Comparison of ENCODE assay signal across 15 mouse cellular contexts in genomic region chr8:71372427-71372826, GRCm38 (mm10). TPM values are rescaled to one million over a fixed set of nuclear protein-coding genes. Genes with fewer than 3 reads are reported as not detected.
DNase-seq lines count a peak whose midpoint lies in the region; ATAC-seq and TF ChIP-seq lines count a peak whose summit lies in the region.
"Had no signal": no experiment of that assay in that cellular context is flagged by ENCODE, and none has a peak within 500 bp of the region (broad histone marks: within the 10 kb centered on the region; RNA-seq: fewer than 3 reads in every experiment).

No protein-coding gene starts in this region.

- no peak for TF ChIP-seq EP300 in heart, adult 2 months (IDR thresholded peaks at IDR 0.05; ENCODE audit: insufficient read depth, low read depth, low read length)
- TF ChIP-seq EP300 in liver, postnatal 0 days (IDR thresholded peaks at IDR 0.05; ENCODE audit: low read depth), result no peak
- no peak for TF ChIP-seq EP300 in ES-Bruce4 (IDR thresholded peaks at IDR 0.05; ENCODE audit: insufficient read depth, low read depth, low read length)

- no peaks in the 10 kb centered on the region for H3K27me3 ChIP-seq in heart, embryonic 10.5 days (ENCODE audit: insufficient read depth, poor library complexity, severe bottlenecking)
- H3K27me3 ChIP-seq in heart, adult 2 months (ENCODE audit: control insufficient read depth, insufficient read depth, low read length), result no peaks in the 10 kb centered on the region
- H3K27me3 ChIP-seq in liver, adult 2 months (ENCODE audit: control insufficient read depth, insufficient read depth, low read length), result no peaks in the 10 kb centered on the region
- no peaks in the 10 kb centered on the region for H3K27me3 ChIP-seq in liver, postnatal 0 days (ENCODE audit: insufficient read depth, low read length)
- H3K27me3 ChIP-seq in ES-Bruce4 (ENCODE audit: control insufficient read depth, insufficient read depth, low read length, poor library complexity, severe bottlenecking), result no peaks in the 10 kb centered on the region
- no peaks in the 10 kb centered on the region for H3K27me3 ChIP-seq in forebrain, embryonic 14.5 days (replicated peaks; ENCODE audit: control insufficient read depth, insufficient read depth, low read length)
- H3K27me3 ChIP-seq: embryonic facial prominence, embryonic 15.5 days; limb, embryonic 13.5 days; Patski had no signal

- no peak for TF ChIP-seq CTCF in heart, adult 2 months (IDR thresholded peaks at IDR 0.05)
- no peak for TF ChIP-seq CTCF in liver, adult 2 months (IDR thresholded peaks at IDR 0.05; ENCODE audit: low read depth, low read length)
- TF ChIP-seq CTCF in liver, postnatal 0 days (IDR thresholded peaks at IDR 0.05; ENCODE audit: low read depth), result no peak
- no peak for TF ChIP-seq CTCF in ES-Bruce4 (IDR thresholded peaks at IDR 0.05; ENCODE audit: low read depth, low read length)
- TF ChIP-seq CTCF in bone marrow macrophage, adult 2 months (IDR thresholded peaks at IDR 0.05; ENCODE audit: low read depth, low read length), result no peak

- no peak for DNase-seq in heart, embryonic 10.5 days (ENCODE audit: low spot score)
- DNase-seq in heart, adult 2 months, result no peak
- no peak for DNase-seq in liver, adult 2 months (ENCODE audit: extremely low read depth, low read depth, low spot score)
- no peak for DNase-seq in liver, postnatal 0 days
- DNase-seq in left cerebral cortex, adult 11 months (ENCODE audit: low spot score), result no peak
- no peak for DNase-seq in forebrain, embryonic 14.5 days (ENCODE audit: low spot score)
- DNase-seq: gastrocnemius, postnatal 10 days; lung, postnatal 10 days had no signal

- no peak for ATAC-seq in liver, postnatal 0 days
- no peak for ATAC-seq in forebrain, embryonic 14.5 days
- ATAC-seq: Patski had no signal

- TF ChIP-seq POLR2A in heart, adult 2 months (IDR thresholded peaks at IDR 0.05; ENCODE audit: insufficient read depth, low read depth, low read length), result no peak
- TF ChIP-seq POLR2A in liver, adult 2 months (IDR thresholded peaks at IDR 0.05; ENCODE audit: extremely low read depth, insufficient read depth, low read length), result no peak
- no peak for TF ChIP-seq POLR2A in ES-Bruce4 (IDR thresholded peaks at IDR 0.05; ENCODE audit: insufficient read depth, low read length)
- TF ChIP-seq POLR2A in bone marrow macrophage, adult 2 months (IDR thresholded peaks at IDR 0.05; ENCODE audit: borderline replicate concordance, low read depth, low read length), result no peak

- H3K9ac ChIP-seq in heart, adult 2 months (ENCODE audit: low read depth, low read length), result no peak overlapping the region
- peak overlapping the region; percentile 18; the same call in 1 of the 2 replicates for H3K9ac ChIP-seq in liver, adult 2 months (ENCODE audit: low read depth, low read length)
- H3K9ac ChIP-seq in liver, postnatal 0 days (replicated peaks), result no peak overlapping the region
- peak overlapping the region; percentile 7; the same call in 1 of the 2 replicates for H3K9ac ChIP-seq in ES-Bruce4 (ENCODE audit: low read depth, poor library complexity, severe bottlenecking)
- no peak overlapping the region for H3K9ac ChIP-seq in forebrain, embryonic 14.5 days (ENCODE audit: low read length)
- H3K9ac ChIP-seq: embryonic facial prominence, embryonic 15.5 days; limb, embryonic 13.5 days; midbrain, embryonic 12.5 days had no signal

- no peak overlapping the region for H3K4me2 ChIP-seq in liver, postnatal 0 days (ENCODE audit: low read depth, low read length)
- no peak overlapping the region for H3K4me2 ChIP-seq in forebrain, embryonic 14.5 days (ENCODE audit: low read length)

- intact Hi-C loops in heart, adult 2 months (cut with DNase I), result no loop called here

- peak overlapping the region; percentile 18; the same call in 1 of the 2 replicates for H3K27ac ChIP-seq in heart, embryonic 10.5 days
- no peak overlapping the region for H3K27ac ChIP-seq in heart, adult 2 months
- no peak overlapping the region for H3K27ac ChIP-seq in liver, adult 2 months (replicated peaks; ENCODE audit: insufficient read depth, low read depth, low read length)
- H3K27ac ChIP-seq in liver, postnatal 0 days (ENCODE audit: low read depth), result no peak overlapping the region
- H3K27ac ChIP-seq in ES-Bruce4 (ENCODE audit: insufficient read depth, low read length), result no peak overlapping the region
- no peak overlapping the region for H3K27ac ChIP-seq in bone marrow macrophage, adult 2 months (ENCODE audit: insufficient read depth, low read depth, low read length)
- H3K27ac ChIP-seq in forebrain, embryonic 14.5 days (ENCODE audit: low read depth, low read length), result no peak overlapping the region

- WGBS in heart, embryonic 10.5 days, result 84% methylated on average over 12 of the region's 12 CpGs
- WGBS in heart, adult 2 months, result 87% methylated on average over 12 of the region's 12 CpGs
- 87% methylated on average over 12 of the region's 12 CpGs for WGBS in liver, adult 2 months
- 86% methylated on average over 12 of the region's 12 CpGs for WGBS in liver, postnatal 0 days (ENCODE audit: insufficient replicate concordance)
- WGBS in forebrain, embryonic 14.5 days, result 85% methylated on average over 12 of the region's 12 CpGs

- H3K4me1 ChIP-seq in heart, embryonic 10.5 days, result peaks cover 57% of the 10 kb centered on the region
- peaks cover 7% of the 10 kb centered on the region for H3K4me1 ChIP-seq in heart, adult 2 months (ENCODE audit: control insufficient read depth, insufficient read depth, low read length)
- H3K4me1 ChIP-seq in liver, adult 2 months (ENCODE audit: control insufficient read depth, insufficient read depth, low read length), result peaks cover 33% of the 10 kb centered on the region
- H3K4me1 ChIP-seq in liver, postnatal 0 days (ENCODE audit: insufficient read depth), result peaks cover 33% of the 10 kb centered on the region
- peaks cover 9% of the 10 kb centered on the region for H3K4me1 ChIP-seq in ES-Bruce4 (ENCODE audit: control insufficient read depth, insufficient read depth, low read length)
- H3K4me1 ChIP-seq in bone marrow macrophage, adult 2 months (ENCODE audit: control insufficient read depth, insufficient read depth, low read length), result peaks cover 29% of the 10 kb centered on the region
- peaks cover 24% of the 10 kb centered on the region for H3K4me1 ChIP-seq in forebrain, embryonic 14.5 days (ENCODE audit: control insufficient read depth, insufficient read depth, low read length)

- no peak overlapping the region for H3K4me3 ChIP-seq in heart, embryonic 10.5 days
- H3K4me3 ChIP-seq in heart, adult 2 months, result no peak overlapping the region
- H3K4me3 ChIP-seq in liver, adult 2 months (ENCODE audit: insufficient read depth, low read depth, low read length), result no peak overlapping the region
- H3K4me3 ChIP-seq in liver, postnatal 0 days (ENCODE audit: low read depth, low read length), result no peak overlapping the region
- H3K4me3 ChIP-seq in ES-Bruce4 (ENCODE audit: low read depth, low read length), result no peak overlapping the region
- H3K4me3 ChIP-seq in bone marrow macrophage, adult 2 months (ENCODE audit: insufficient read depth, low read length), result 0 out of 2 replicates have a peak overlapping the region, but pooled peaks have one; percentile 68
- no peak overlapping the region for H3K4me3 ChIP-seq in forebrain, embryonic 14.5 days (ENCODE audit: low read depth, low read length)

- H3K9me3 ChIP-seq in heart, embryonic 10.5 days, result no peaks in the 10 kb centered on the region
- no peaks in the 10 kb centered on the region for H3K9me3 ChIP-seq in liver, postnatal 0 days (ENCODE audit: low read length)
- no peaks in the 10 kb centered on the region for H3K9me3 ChIP-seq in ES-Bruce4 (replicated peaks; ENCODE audit: control insufficient read depth, insufficient read depth, low read length, poor library complexity, severe bottlenecking)
- no peaks in the 10 kb centered on the region for H3K9me3 ChIP-seq in forebrain, embryonic 14.5 days (replicated peaks; ENCODE audit: control insufficient read depth, low read length)
- H3K9me3 ChIP-seq: embryonic facial prominence, embryonic 15.5 days; limb, embryonic 13.5 days; midbrain, embryonic 12.5 days had no signal

- H3K36me3 ChIP-seq in heart, embryonic 10.5 days, result peaks cover 51% of the 10 kb centered on the region
- H3K36me3 ChIP-seq in heart, adult 2 months (ENCODE audit: control insufficient read depth, insufficient read depth, low read length), result no peaks in the 10 kb centered on the region
- peaks cover 11% of the 10 kb centered on the region for H3K36me3 ChIP-seq in liver, adult 2 months (ENCODE audit: control insufficient read depth, insufficient read depth, low read length)
- H3K36me3 ChIP-seq in liver, postnatal 0 days (replicated peaks; ENCODE audit: insufficient read depth, low read length), result peaks cover 38% of the 10 kb centered on the region
- peaks cover 10% of the 10 kb centered on the region for H3K36me3 ChIP-seq in ES-Bruce4 (ENCODE audit: control insufficient read depth, insufficient read depth, low read length, poor library complexity, severe bottlenecking)
- H3K36me3 ChIP-seq in forebrain, embryonic 14.5 days (ENCODE audit: control insufficient read depth, insufficient read depth, low read length), result peaks cover 18% of the 10 kb centered on the region; the same call in 1 of the 2 replicates

- H3K79me2 ChIP-seq in heart, adult 2 months (replicated peaks; ENCODE audit: control insufficient read depth, insufficient read depth, low read length), result no peaks in the 10 kb centered on the region
- peaks cover 12% of the 10 kb centered on the region for H3K79me2 ChIP-seq in liver, adult 2 months (ENCODE audit: control insufficient read depth, insufficient read depth, low read length)

RNA-seq across cellular contexts. Expression of gene Ocel1, which starts 1.3 kb away (rescaled TPM):
- polyA plus RNA-seq in heart, embryonic 10.5 days (2016; fragmentation: Nextera tagmentation; extraction: Ambion mirVana), result 3.9 and 4.2 TPM in 2 replicates
- 10 to 100 TPM; 12.4 to 15.2 TPM for total RNA-seq in heart, adult 2 months (2021)
- 8.0 and 9.1 TPM in 2 replicates for polyA plus RNA-seq in heart, adult 2 months (2012; rRNA removed)
- 8.0 and 8.1 TPM in 2 replicates for total RNA-seq in liver, adult 2 months (2014; rRNA removed)
- polyA plus RNA-seq in liver, adult 2 months (2012; rRNA removed), result 9.2 and 17.1 TPM in 2 replicates
- 5.3 and 5.9 TPM in 2 replicates for polyA plus RNA-seq in liver, postnatal 0 days (2015; fragmentation: Nextera tagmentation; extraction: Ambion mirVana)
- polyA plus RNA-seq in ES-Bruce4 (2011; ENCODE audit: insufficient read depth, insufficient read length, low read depth, missing spikeins), result 1.9 and 3.2 TPM in 2 replicates
- polyA plus RNA-seq in bone marrow macrophage, adult 2 months (2012; ENCODE audit: insufficient read depth, insufficient read length, missing spikeins), result 18.5 and 23.5 TPM in 2 replicates
- 3.0 and 3.8 TPM in 2 replicates for polyA plus RNA-seq in forebrain, embryonic 14.5 days (2014; fragmentation: Nextera tagmentation; extraction: Ambion mirVana)

RNA-seq across cellular contexts. Expression of gene Use1, which starts 5.8 kb away (rescaled TPM):
- 68.7 and 79.5 TPM in 2 replicates for polyA plus RNA-seq in heart, embryonic 10.5 days (2016; fragmentation: Nextera tagmentation; extraction: Ambion mirVana)
- 100 to 1,000 TPM; 140 to 169 TPM for total RNA-seq in heart, adult 2 months (2021)
- polyA plus RNA-seq in heart, adult 2 months (2012; rRNA removed), result 112 and 120 TPM in 2 replicates
- total RNA-seq in liver, adult 2 months (2014; rRNA removed), result 76.6 and 82.2 TPM in 2 replicates
- polyA plus RNA-seq in liver, adult 2 months (2012; rRNA removed), result 60.2 and 69.9 TPM in 2 replicates
- polyA plus RNA-seq in liver, postnatal 0 days (2015; fragmentation: Nextera tagmentation; extraction: Ambion mirVana), result 62.8 and 64.6 TPM in 2 replicates
- polyA plus RNA-seq in ES-Bruce4 (2011; ENCODE audit: insufficient read depth, insufficient read length, low read depth, missing spikeins), result 63.2 and 68.7 TPM in 2 replicates
- 131 and 149 TPM in 2 replicates for polyA plus RNA-seq in bone marrow macrophage, adult 2 months (2012; ENCODE audit: insufficient read depth, insufficient read length, missing spikeins)
- polyA plus RNA-seq in forebrain, embryonic 14.5 days (2014; fragmentation: Nextera tagmentation; extraction: Ambion mirVana), result 116 and 121 TPM in 2 replicates

RNA-seq across cellular contexts. Expression of gene Nr2f6, which starts 9.3 kb away (rescaled TPM):
- polyA plus RNA-seq in heart, embryonic 10.5 days (2016; fragmentation: Nextera tagmentation; extraction: Ambion mirVana), result 48.4 and 79.0 TPM in 2 replicates
- 10 to 100 TPM; 47.6 to 56.7 TPM for total RNA-seq in heart, adult 2 months (2021)
- 53.9 and 63.2 TPM in 2 replicates for polyA plus RNA-seq in heart, adult 2 months (2012; rRNA removed)
- 73.9 and 117 TPM in 2 replicates for total RNA-seq in liver, adult 2 months (2014; rRNA removed)
- polyA plus RNA-seq in liver, adult 2 months (2012; rRNA removed), result 319 and 341 TPM in 2 replicates
- 38.0 and 46.6 TPM in 2 replicates for polyA plus RNA-seq in liver, postnatal 0 days (2015; fragmentation: Nextera tagmentation; extraction: Ambion mirVana)
- polyA plus RNA-seq in ES-Bruce4 (2011; ENCODE audit: insufficient read depth, insufficient read length, low read depth, missing spikeins), result 23.0 and 23.9 TPM in 2 replicates
- 20.2 and 23.9 TPM in 2 replicates for polyA plus RNA-seq in bone marrow macrophage, adult 2 months (2012; ENCODE audit: insufficient read depth, insufficient read length, missing spikeins)
- 16.6 and 17.3 TPM in 2 replicates for polyA plus RNA-seq in forebrain, embryonic 14.5 days (2014; fragmentation: Nextera tagmentation; extraction: Ambion mirVana)

RNA-seq across cellular contexts. Expression of gene Ushbp1, which starts 23.2 kb away (rescaled TPM):
- 6.1 and 7.9 TPM in 2 replicates for polyA plus RNA-seq in heart, embryonic 10.5 days (2016; fragmentation: Nextera tagmentation; extraction: Ambion mirVana)
- 10 to 100 TPM; 22.9 to 23.9 TPM for total RNA-seq in heart, adult 2 months (2021)
- polyA plus RNA-seq in heart, adult 2 months (2012; rRNA removed), result 71.7 and 72.2 TPM in 2 replicates
- total RNA-seq in liver, adult 2 months (2014; rRNA removed), result 7.9 and 9.7 TPM in 2 replicates
- 7.9 and 13.6 TPM in 2 replicates for polyA plus RNA-seq in liver, adult 2 months (2012; rRNA removed)
- 4.6 and 5.6 TPM in 2 replicates for polyA plus RNA-seq in liver, postnatal 0 days (2015; fragmentation: Nextera tagmentation; extraction: Ambion mirVana)
- polyA plus RNA-seq in ES-Bruce4 (2011; ENCODE audit: insufficient read depth, insufficient read length, low read depth, missing spikeins), result not detected in 2 replicates
- 0.21 TPM in 1 of 2 replicates, not detected in the other for polyA plus RNA-seq in bone marrow macrophage, adult 2 months (2012; ENCODE audit: insufficient read depth, insufficient read length, missing spikeins)
- 2.8 and 4.4 TPM in 2 replicates for polyA plus RNA-seq in forebrain, embryonic 14.5 days (2014; fragmentation: Nextera tagmentation; extraction: Ambion mirVana)
- total RNA-seq: common myeloid progenitor, adult 5-6 weeks had no signal

RNA-seq across cellular contexts. Expression of gene Babam1, which starts 24.2 kb away (rescaled TPM):
- polyA plus RNA-seq in heart, embryonic 10.5 days (2016; fragmentation: Nextera tagmentation; extraction: Ambion mirVana), result 101 and 111 TPM in 2 replicates
- 10 to 100 TPM; 62.8 to 70.2 TPM for total RNA-seq in heart, adult 2 months (2021)
- 88.7 and 91.3 TPM in 2 replicates for polyA plus RNA-seq in heart, adult 2 months (2012; rRNA removed)
- 42.7 and 44.8 TPM in 2 replicates for total RNA-seq in liver, adult 2 months (2014; rRNA removed)
- 98.5 and 106 TPM in 2 replicates for polyA plus RNA-seq in liver, adult 2 months (2012; rRNA removed)
- 40.0 and 40.7 TPM in 2 replicates for polyA plus RNA-seq in liver, postnatal 0 days (2015; fragmentation: Nextera tagmentation; extraction: Ambion mirVana)
- polyA plus RNA-seq in ES-Bruce4 (2011; ENCODE audit: insufficient read depth, insufficient read length, low read depth, missing spikeins), result 82.0 and 102 TPM in 2 replicates
- 75.8 and 89.1 TPM in 2 replicates for polyA plus RNA-seq in bone marrow macrophage, adult 2 months (2012; ENCODE audit: insufficient read depth, insufficient read length, missing spikeins)
- polyA plus RNA-seq in forebrain, embryonic 14.5 days (2014; fragmentation: Nextera tagmentation; extraction: Ambion mirVana), result 91.7 and 97.0 TPM in 2 replicates

Comparison
In these comparisons a context has a peak if more than half of its experiments do, and no peak if none do; other contexts are left out.
1. H3K9ac ChIP-seq: peak in liver, adult 2 months (single experiment) and ES-Bruce4 (single experiment); none in heart, adult 2 months (single experiment), liver, postnatal 0 days (single experiment) and forebrain, embryonic 14.5 days (single experiment).